Mouse (Mus musculus): Measurements from ENCODE around the gene Lamc2. TPM values are rescaled to one million over a fixed set of nuclear protein-coding genes. Genes with fewer than 3 reads are reported as not detected.

Gene Lamc2
- total and polyA plus RNA-seq, 3 experiments = 0.03 to 0.04 TPM; not detected in 1

GRCm38 (mm10) chr1:153091438-153092236, 94.6 kb downstream of the Lamc2 start:
- Histone ChIP-seq H3K4me3 (ENCODE audit: control insufficient read depth in 1 of 2, insufficient read depth in 1 of 2, low read depth in 2 of 2, low read length in 2 of 2) (no peak overlapping the region), H3K27me3 (ENCODE audit: control insufficient read depth in 1 of 2, insufficient read depth in 2 of 2, low read length in 2 of 2) (no peaks in the 10 kb centered on the region), H3K9me3 (replicated peaks; ENCODE audit: insufficient read depth, low read length) (no peaks in the 10 kb centered on the region), H3K4me1 (ENCODE audit: control insufficient read depth in 1 of 2, insufficient read depth in 2 of 2, low read length in 2 of 2) (peaks cover 2 to 21% of the 10 kb centered on the region in 2 experiments; a peak in 3 of 4 replicates), H3K36me3 (ENCODE audit: control insufficient read depth in 1 of 2, insufficient read depth in 2 of 2, low read length in 2 of 2) (peaks cover 0 to 7% of the 10 kb centered on the region in 2 experiments; a peak in 2 of 4 replicates), H3K27ac (ENCODE audit: control insufficient read depth, low read depth, low read length) (no peak overlapping the region), H3K79me2 (ENCODE audit: control insufficient read depth, insufficient read depth, low read length, poor library complexity) (no peaks in the 10 kb centered on the region), H3K9ac (ENCODE audit: control insufficient read depth, low read depth, low read length, poor library complexity, severe bottlenecking) (no peak overlapping the region; the same call in 1 of the 2 replicates)
- DNase-seq (ENCODE audit: low read depth, low spot score) = no peak
- TF ChIP-seq MAZ (IDR thresholded peaks at IDR 0.05; ENCODE audit: low read depth, low read length) (no peak), E2F4 (IDR thresholded peaks at IDR 0.05; ENCODE audit: borderline replicate concordance, low read depth, low read length) (no peak), NELFE (IDR thresholded peaks at IDR 0.05; ENCODE audit: low read depth, low read length) (no peak), ZKSCAN1 (IDR thresholded peaks at IDR 0.05; ENCODE audit: low read depth, low read length) (no peak), UBTF (IDR thresholded peaks at IDR 0.05; ENCODE audit: borderline replicate concordance, insufficient read depth, low read depth, low read length) (no peak), BHLHE40 (IDR thresholded peaks at IDR 0.05; ENCODE audit: borderline replicate concordance, low read depth, low read length) (no peak), ZC3H11A (IDR thresholded peaks at IDR 0.05; ENCODE audit: low read depth, low read length) (no peak), ZNF384 (IDR thresholded peaks at IDR 0.05; ENCODE audit: low read depth, low read length) (no peak), POLR2AphosphoS2 (IDR thresholded peaks at IDR 0.05; ENCODE audit: low read length) (no peak), HCFC1 (IDR thresholded peaks at IDR 0.05; ENCODE audit: low read depth, low read length) (no peak), MYB (IDR thresholded peaks at IDR 0.05; ENCODE audit: low read depth, low read length) (no peak), KAT2A (conservative IDR thresholded peaks at IDR 0.05; ENCODE audit: low read depth, low read length) (no peak), USF1 (IDR thresholded peaks at IDR 0.05; ENCODE audit: low read depth, low read length) (no peak), ETS1 (IDR thresholded peaks at IDR 0.05; ENCODE audit: low read depth, low read length) (no peak), NRF1 (IDR thresholded peaks at IDR 0.05; ENCODE audit: insufficient read depth, low read depth, low read length, poor library complexity, severe bottlenecking) (no peak), TBP (IDR thresholded peaks at IDR 0.05; ENCODE audit: low read depth, low read length) (no peak), TAL1 (IDR thresholded peaks at IDR 0.05; ENCODE audit: low read length) (no peak), MAFK (IDR thresholded peaks at IDR 0.05; ENCODE audit: borderline replicate concordance, low read depth, low read length) (no peak), MYC (IDR thresholded peaks at IDR 0.05; ENCODE audit: low read depth, low read length) (no peak)

- no peaks in the 10 kb centered on the region for H3K27me3 ChIP-seq (ENCODE audit: control insufficient read depth in 1 of 2, insufficient read depth in 2 of 2, low read length in 2 of 2)
- peaks cover 6 to 29% of the 10 kb centered on the region in 2 experiments for H3K4me1 ChIP-seq (ENCODE audit: control insufficient read depth in 1 of 2, insufficient read depth in 2 of 2, low read length in 2 of 2)
- H3K9ac ChIP-seq (ENCODE audit: control insufficient read depth, low read depth, low read length, poor library complexity, severe bottlenecking) = no peak overlapping the region
- H3K4me3 ChIP-seq (ENCODE audit: control insufficient read depth in 1 of 2, insufficient read depth in 1 of 2, low read depth in 2 of 2, low read length in 2 of 2) = no peak overlapping the region
- DNase-seq (ENCODE audit: low read depth, low spot score) = no peak
- H3K79me2 ChIP-seq (ENCODE audit: control insufficient read depth, insufficient read depth, low read length, poor library complexity) = no peaks in the 10 kb centered on the region
- H3K9me3 ChIP-seq (replicated peaks; ENCODE audit: insufficient read depth, low read length) = no peaks in the 10 kb centered on the region
- peaks cover 0 to 12% of the 10 kb centered on the region in 2 experiments; a peak in 2 of 4 replicates for H3K36me3 ChIP-seq (ENCODE audit: control insufficient read depth in 1 of 2, insufficient read depth in 2 of 2, low read length in 2 of 2)
- TF ChIP-seq HCFC1 (IDR thresholded peaks at IDR 0.05; ENCODE audit: low read depth, low read length) (no peak), NELFE (IDR thresholded peaks at IDR 0.05; ENCODE audit: low read depth, low read length) (no peak), CHD2 (IDR thresholded peaks at IDR 0.05; ENCODE audit: low read length) (no peak), ZNF384 (IDR thresholded peaks at IDR 0.05; ENCODE audit: low read depth, low read length) (no peak), RAD21 (IDR thresholded peaks at IDR 0.05; ENCODE audit: low read depth, low read length) (no peak), CHD1 (IDR thresholded peaks at IDR 0.05; ENCODE audit: low read depth, low read length) (no peak)
- no peak overlapping the region for H3K27ac ChIP-seq (ENCODE audit: control insufficient read depth, low read depth, low read length)
Observed at GRCm38 (mm10) chr1:153090807-153091206, 95.4 kb downstream of the Lamc2 start.

All from MEL (cell line).